Mouse (Mus musculus): ENCODE measurements around the gene Slc2a4. TPM values are rescaled to one million over a fixed set of nuclear protein-coding genes. Genes with fewer than 3 reads are reported as not detected.

The Slc2a4 gene
- polyA plus RNA-seq, 1 experiment from 2014 or later = 33.5 TPM

- 90% methylated on average over 8 of the region's 8 CpGs for WGBS
- Histone ChIP-seq H3K4me1 (peaks cover 24% of the 10 kb centered on the region), H3K4me3 (no peak overlapping the region), H3K9ac (no peak overlapping the region), H3K27ac (no peak overlapping the region), H3K36me3 (peaks cover 59% of the 10 kb centered on the region), H3K4me2 (no peak overlapping the region), H3K27me3 (no peaks in the 10 kb centered on the region), H3K9me3 (no peaks in the 10 kb centered on the region)
- ATAC-seq (ENCODE audit: insufficient number of reproducible peaks, insufficient read depth, low FRiP score, low TSS enrichment, low read depth) = no peak
These were observed 36.4 kb upstream of the Slc2a4 start for GRCm38 (mm10) chr11:69984431-69984830.

GRCm38 (mm10) chr11:69983377-69983776 lies 35.4 kb upstream of the Slc2a4 start:
- peak overlapping the region; percentile 99 for H3K4me3 ChIP-seq
- no peak for ATAC-seq (ENCODE audit: insufficient number of reproducible peaks, insufficient read depth, low FRiP score, low TSS enrichment, low read depth)

GRCm38 (mm10) chr11:69982877-69983276 lies 34.9 kb upstream of the Slc2a4 start:
- peak overlapping the region; percentile 91 for H3K4me2 ChIP-seq
- peak overlapping the region; percentile 99; the same call in 1 of the 2 replicates for H3K27ac ChIP-seq
- H3K9me3 ChIP-seq = no peaks in the 10 kb centered on the region
- H3K4me1 ChIP-seq = peaks cover 29% of the 10 kb centered on the region
- peaks cover 51% of the 10 kb centered on the region for H3K36me3 ChIP-seq
- ATAC-seq (ENCODE audit: insufficient number of reproducible peaks, insufficient read depth, low FRiP score, low TSS enrichment, low read depth) = no peak
- H3K27me3 ChIP-seq = no peaks in the 10 kb centered on the region
- peak overlapping the region; percentile 99 for H3K4me3 ChIP-seq
- WGBS = 24% methylated on average over 5 of the region's 5 CpGs
- peak overlapping the region; percentile 99 for H3K9ac ChIP-seq

More at GRCm38 (mm10) chr11:69983377-69983776, 35.4 kb upstream of the Slc2a4 start:
- Histone ChIP-seq H3K27me3 (no peaks in the 10 kb centered on the region), H3K9me3 (no peaks in the 10 kb centered on the region), H3K4me1 (peaks cover 29% of the 10 kb centered on the region), H3K27ac (peak overlapping the region; percentile 99; the same call in 1 of the 2 replicates), H3K9ac (peak overlapping the region; percentile 99), H3K36me3 (peaks cover 52% of the 10 kb centered on the region), H3K4me2 (peak overlapping the region; percentile 91)
- WGBS = 81% methylated on average over 4 of the region's 4 CpGs

- peaks cover 49% of the 10 kb centered on the region for H3K36me3 ChIP-seq
- WGBS = 62% methylated on average over 8 of the region's 8 CpGs
- H3K4me1 ChIP-seq = peaks cover 29% of the 10 kb centered on the region
- H3K9me3 ChIP-seq = no peaks in the 10 kb centered on the region
- H3K27me3 ChIP-seq = no peaks in the 10 kb centered on the region
- no peak for ATAC-seq (ENCODE audit: insufficient number of reproducible peaks, insufficient read depth, low FRiP score, low TSS enrichment, low read depth)
- H3K4me3 ChIP-seq = peak within 1 kb of the TSS; percentile 99
- H3K4me2 ChIP-seq = peak within 1 kb of the TSS; percentile 91
- H3K27ac ChIP-seq = peak within 1 kb of the TSS; percentile 99
- H3K9ac ChIP-seq = peak within 1 kb of the TSS; percentile 99
These were observed 34.2 kb upstream of the Slc2a4 start, which contains the start of gene Elp5 for GRCm38 (mm10) chr11:69982225-69982624. Elp5 (minus strand) TSS chr11:69982517.

- H3K27me3 ChIP-seq = no peaks in the 10 kb centered on the region
- H3K9me3 ChIP-seq = no peaks in the 10 kb centered on the region
- H3K27ac ChIP-seq = peak within 1 kb of the TSS; percentile 99
- peaks cover 49% of the 10 kb centered on the region for H3K36me3 ChIP-seq
- no peak for ATAC-seq (ENCODE audit: insufficient number of reproducible peaks, insufficient read depth, low FRiP score, low TSS enrichment, low read depth)
- H3K4me3 ChIP-seq = peak within 1 kb of the TSS; percentile 99
- peaks cover 29% of the 10 kb centered on the region for H3K4me1 ChIP-seq
- WGBS = under 1% methylated on average over 42 of the region's 43 CpGs
- H3K9ac ChIP-seq = peak within 1 kb of the TSS; percentile 99
- peak within 1 kb of the TSS; percentile 91 for H3K4me2 ChIP-seq
These were observed 33.3 kb upstream of the Slc2a4 start, which contains the start of gene Ctdnep1 for GRCm38 (mm10) chr11:69981141-69981762. Ctdnep1 (plus strand) TSS chr11:69981156.

GRCm38 (mm10) chr11:69980196-69981140 lies 32.5 kb upstream of the Slc2a4 start:
- Histone ChIP-seq H3K4me1 (peaks cover 29% of the 10 kb centered on the region), H3K4me3 (peak overlapping the region; percentile 99), H3K9me3 (no peaks in the 10 kb centered on the region), H3K27me3 (no peaks in the 10 kb centered on the region), H3K27ac (peak overlapping the region; percentile 99), H3K36me3 (peaks cover 50% of the 10 kb centered on the region), H3K9ac (peak overlapping the region; percentile 99), H3K4me2 (peak overlapping the region; percentile 91)
- WGBS = under 1% methylated on average over 51 of the region's 60 CpGs
- peak; percentile 92 for ATAC-seq (ENCODE audit: insufficient number of reproducible peaks, insufficient read depth, low FRiP score, low TSS enrichment, low read depth)

- peak overlapping the region; percentile 99 for H3K9ac ChIP-seq
- H3K9me3 ChIP-seq = no peaks in the 10 kb centered on the region
- WGBS = 3% methylated on average over 16 of the region's 16 CpGs
- H3K4me3 ChIP-seq = peak overlapping the region; percentile 99
- no peaks in the 10 kb centered on the region for H3K27me3 ChIP-seq
- peak overlapping the region; percentile 99 for H3K27ac ChIP-seq
- H3K4me1 ChIP-seq = peaks cover 29% of the 10 kb centered on the region
- peak overlapping the region; percentile 91 for H3K4me2 ChIP-seq
- peaks cover 50% of the 10 kb centered on the region for H3K36me3 ChIP-seq
- ATAC-seq (ENCODE audit: insufficient number of reproducible peaks, insufficient read depth, low FRiP score, low TSS enrichment, low read depth) = no peak
These were observed 31.8 kb upstream of the Slc2a4 start for GRCm38 (mm10) chr11:69979827-69980195.

GRCm38 (mm10) chr11:69976271-69976670 lies 28.3 kb upstream of the Slc2a4 start:
- Histone ChIP-seq H3K4me1 (peaks cover 9% of the 10 kb centered on the region), H3K36me3 (peaks cover 70% of the 10 kb centered on the region), H3K27ac (no peak overlapping the region), H3K4me3 (no peak overlapping the region), H3K27me3 (no peaks in the 10 kb centered on the region), H3K9ac (no peak overlapping the region), H3K9me3 (no peaks in the 10 kb centered on the region), H3K4me2 (no peak overlapping the region)
- no peak for ATAC-seq (ENCODE audit: insufficient number of reproducible peaks, insufficient read depth, low FRiP score, low TSS enrichment, low read depth)
- WGBS = 83% methylated on average over 4 of the region's 4 CpGs

GRCm38 (mm10) chr11:69974907-69975306 lies 26.9 kb upstream of the Slc2a4 start:
- Histone ChIP-seq H3K27ac (no peak overlapping the region), H3K9me3 (no peaks in the 10 kb centered on the region), H3K36me3 (peaks cover 80% of the 10 kb centered on the region), H3K4me3 (no peak overlapping the region), H3K27me3 (no peaks in the 10 kb centered on the region), H3K4me1 (peaks cover 9% of the 10 kb centered on the region), H3K4me2 (no peak overlapping the region), H3K9ac (no peak overlapping the region)
- ATAC-seq (ENCODE audit: insufficient number of reproducible peaks, insufficient read depth, low FRiP score, low TSS enrichment, low read depth) = no peak
- WGBS = 91% methylated on average over 2 of the region's 2 CpGs

- Histone ChIP-seq H3K9me3 (no peaks in the 10 kb centered on the region), H3K27ac (no peak overlapping the region), H3K9ac (no peak overlapping the region), H3K27me3 (peaks cover 26% of the 10 kb centered on the region), H3K36me3 (peaks cover 75% of the 10 kb centered on the region), H3K4me2 (no peak overlapping the region), H3K4me3 (no peak overlapping the region), H3K4me1 (peaks cover 12% of the 10 kb centered on the region)
- no peak for ATAC-seq (ENCODE audit: insufficient number of reproducible peaks, insufficient read depth, low FRiP score, low TSS enrichment, low read depth)
- WGBS = 88% methylated on average over 3 of the region's 3 CpGs
These were observed 22.8 kb upstream of the Slc2a4 start for GRCm38 (mm10) chr11:69970775-69971174.

GRCm38 (mm10) chr11:69970222-69970621 lies 22.2 kb upstream of the Slc2a4 start:
- peaks cover 32% of the 10 kb centered on the region for H3K27me3 ChIP-seq
- peaks cover 69% of the 10 kb centered on the region for H3K36me3 ChIP-seq
- H3K27ac ChIP-seq = no peak overlapping the region
- no peak overlapping the region for H3K4me2 ChIP-seq
- whole genome bisulfite sequencing = 64% methylated on average over 6 of the region's 6 CpGs
- no peak for ATAC-seq (ENCODE audit: insufficient number of reproducible peaks, insufficient read depth, low FRiP score, low TSS enrichment, low read depth)
- no peaks in the 10 kb centered on the region for H3K9me3 ChIP-seq
- peaks cover 15% of the 10 kb centered on the region for H3K4me1 ChIP-seq
- no peak overlapping the region for H3K9ac ChIP-seq
- H3K4me3 ChIP-seq = no peak overlapping the region
